Mouse (Mus musculus) neural tube, postnatal 0 days (tissue): Measurements from ENCODE around the gene Nfib. TPM values are rescaled to one million over a fixed set of nuclear protein-coding genes. Genes with fewer than 3 reads are reported as not detected.

Source experiments
- polyA plus RNA-seq: library from polyadenylated mRNA; unstranded; fragments of >200 nt; fragmentation: Nextera tagmentation; extraction: Ambion mirVana; gene quantifications from 2 replicates; pipeline ENCODE4 v1.2.1, GENCODE M21; 2015

Nfib gene
- 33.1 and 33.9 TPM in 2 replicates for polyA plus RNA-seq

DNA sequence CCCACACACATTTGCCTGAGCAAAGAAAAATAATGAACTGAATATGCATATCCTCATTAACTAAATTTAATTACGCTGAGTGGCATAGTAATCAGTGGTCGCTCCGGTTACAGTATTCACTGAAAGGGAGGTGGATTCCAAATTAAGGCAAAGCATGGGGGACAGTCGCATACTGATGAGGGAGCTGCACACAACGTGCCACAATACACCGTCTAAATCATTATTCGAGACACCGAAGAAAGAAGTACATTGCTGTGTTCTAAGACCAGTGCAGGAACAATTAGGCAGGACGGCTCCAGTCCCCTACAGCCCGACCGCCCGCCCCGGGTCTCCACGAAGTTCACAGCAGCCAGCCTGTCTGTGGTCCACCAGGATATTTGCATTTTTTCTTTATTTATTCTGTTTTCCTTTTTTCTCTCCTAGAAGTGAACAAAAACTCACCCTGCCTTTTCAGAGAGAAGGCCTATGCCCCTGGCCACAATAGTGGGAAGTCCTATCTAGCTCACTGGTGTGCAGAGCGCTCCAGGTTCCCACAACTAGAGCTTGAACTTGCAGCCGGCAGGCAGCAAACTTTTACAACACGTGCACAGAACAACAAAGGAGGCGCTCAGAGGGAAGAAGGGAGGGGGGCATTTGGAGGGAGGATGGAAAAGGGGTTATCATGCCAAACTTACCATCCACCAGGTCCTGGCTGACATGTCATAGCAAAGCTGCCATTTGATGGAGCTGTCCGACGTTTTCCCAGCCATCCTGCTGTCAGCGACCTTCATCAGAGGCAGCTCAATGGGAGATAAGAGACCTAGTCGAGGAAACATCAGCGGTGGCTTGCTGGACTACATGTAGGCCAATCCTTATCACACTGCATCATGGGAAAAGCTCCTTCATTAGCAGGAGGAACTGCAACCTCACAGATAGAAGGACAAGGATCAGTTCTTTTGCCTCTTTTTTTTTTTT lies at the start of gene Nfib:
Nfib (minus strand) TSS at position 910 of the 954 bp plus-strand sequence.

Other genes with a start within 250 kb of the Nfib start
- 12.8 and 13.0 TPM in 2 replicates for gene Zdhhc21, start 154.2 kb upstream of the Nfib start, polyA plus RNA-seq
- 0.09 TPM in 1 of 2 replicates, not detected in the other for gene Cer1, start 179.4 kb upstream of the Nfib start, polyA plus RNA-seq